Mouse (Mus musculus) c-Kit-positive CD71-positive TER-119-negative erythroid progenitor cells, embryonic 14.5 days (primary cell): ENCODE results near the gene Mysm1.
A peak's percentile ranks its signal among the peaks of the same experiment; 100 is the strongest.

Experiments
- DNase-seq: peaks from one replicate; pipeline ENCODE4 v3.0.0-alpha.2; 2013; ENCODE audit warnings: low read depth

The Mysm1 gene

DNA sequence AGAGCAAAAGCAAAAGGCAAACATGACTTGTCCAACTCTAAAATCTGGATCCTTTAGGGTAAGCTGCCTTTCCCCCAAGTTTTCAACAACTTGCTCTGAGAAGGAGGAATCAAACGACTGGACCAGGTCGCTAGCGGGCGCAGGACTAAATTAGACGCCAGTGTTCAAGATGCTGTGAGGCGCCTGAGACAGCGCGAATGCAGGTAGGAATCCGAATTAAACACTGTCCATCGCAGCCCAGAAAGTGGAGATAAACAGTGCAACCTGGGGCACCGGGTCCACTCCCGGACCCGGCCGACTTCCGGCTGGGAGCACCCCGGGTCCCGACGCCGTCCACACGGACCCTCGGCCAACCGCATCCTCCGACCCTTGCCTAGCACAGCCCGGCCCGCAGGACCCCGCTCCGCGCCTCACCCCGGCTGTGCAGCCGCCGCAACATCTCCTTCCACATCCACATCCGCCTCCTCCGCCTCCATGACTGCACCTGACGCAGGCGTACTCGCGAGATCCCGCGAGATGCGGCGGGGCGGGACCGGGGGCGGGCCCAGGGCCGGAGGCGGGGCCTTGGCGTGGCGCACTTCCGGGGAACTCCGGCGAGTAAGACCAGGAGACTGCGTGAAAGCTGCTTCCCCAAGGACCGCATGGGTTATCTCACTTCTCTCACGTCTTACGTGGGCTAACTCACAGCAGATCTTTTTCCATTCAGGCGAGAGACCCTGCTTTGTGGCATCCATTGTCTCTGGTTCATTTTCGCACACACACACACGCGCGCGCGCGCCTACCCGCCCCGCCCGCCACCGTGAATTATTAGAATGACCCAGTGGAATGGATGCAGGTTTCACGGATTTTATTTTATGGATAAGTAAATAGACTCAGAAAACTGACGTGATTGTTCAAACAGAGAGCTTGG lies at the start of gene Mysm1:
Mysm1 (minus strand) TSS at position 511 of the 910 bp plus-strand sequence.
- peak; percentile 81 for DNase-seq

DNA sequence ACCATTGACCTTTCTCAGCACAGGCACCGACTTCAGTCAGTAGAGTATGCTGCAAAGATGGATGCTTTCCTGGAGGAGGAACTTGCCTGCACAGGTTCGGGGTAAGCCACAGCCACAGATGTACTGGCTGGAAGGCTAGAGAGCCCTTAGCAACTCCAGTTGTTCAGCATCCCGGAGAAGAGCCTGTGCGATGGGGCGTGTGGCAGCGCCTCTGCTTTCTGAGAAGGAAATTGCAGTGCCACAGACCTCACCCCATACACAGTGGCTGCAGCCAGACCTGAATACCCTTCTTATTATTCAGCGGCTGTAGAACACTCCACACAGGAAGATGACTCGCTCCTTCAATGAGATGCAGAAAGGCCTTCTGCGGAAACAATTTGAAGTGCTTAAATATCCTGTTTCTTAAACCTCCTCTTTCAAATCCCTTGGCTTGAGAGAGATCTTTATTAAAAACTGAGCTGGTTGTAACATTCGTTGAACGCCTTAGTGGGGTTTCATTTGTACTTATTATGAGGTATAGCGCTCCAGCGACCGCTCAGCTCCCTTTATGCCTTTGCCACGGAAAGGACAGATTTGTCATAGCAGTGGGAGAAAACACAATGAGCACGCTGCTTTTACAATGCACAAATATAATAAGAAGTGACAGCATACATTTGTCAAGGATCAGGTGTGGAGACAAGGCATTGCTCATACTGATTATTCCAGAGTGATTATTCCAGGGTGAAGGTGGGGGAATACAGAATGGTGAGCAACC lies 47.1 kb upstream of the Mysm1 start:
- no peak for DNase-seq

- no peak for DNase-seq
Observed at GRCm38 (mm10) chr4:95023350-95023953, 44.6 kb upstream of the Mysm1 start.

- no peak for DNase-seq
Observed at GRCm38 (mm10) chr4:95021649-95022637, 43.0 kb upstream of the Mysm1 start.

DNA sequence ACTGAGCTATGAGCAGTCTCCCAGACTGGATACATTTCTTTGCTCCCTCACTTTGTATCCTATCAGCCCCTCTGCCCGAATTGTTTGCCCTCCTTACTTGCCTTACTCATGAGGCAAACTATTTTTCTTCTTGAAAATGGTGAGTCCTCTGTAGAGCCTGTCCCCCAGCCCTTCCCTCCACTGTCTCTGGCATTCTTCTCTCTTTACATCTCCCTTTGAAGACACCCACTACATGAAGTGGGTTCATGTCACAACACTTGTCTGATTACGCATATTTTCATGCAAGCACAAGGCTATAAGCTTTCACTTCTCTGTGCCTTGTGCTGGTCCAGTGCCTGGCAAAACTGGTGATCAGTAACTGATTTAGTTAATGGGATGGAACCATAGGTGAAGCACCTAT lies 41.3 kb upstream of the Mysm1 start:
- DNase-seq = no peak

DNA sequence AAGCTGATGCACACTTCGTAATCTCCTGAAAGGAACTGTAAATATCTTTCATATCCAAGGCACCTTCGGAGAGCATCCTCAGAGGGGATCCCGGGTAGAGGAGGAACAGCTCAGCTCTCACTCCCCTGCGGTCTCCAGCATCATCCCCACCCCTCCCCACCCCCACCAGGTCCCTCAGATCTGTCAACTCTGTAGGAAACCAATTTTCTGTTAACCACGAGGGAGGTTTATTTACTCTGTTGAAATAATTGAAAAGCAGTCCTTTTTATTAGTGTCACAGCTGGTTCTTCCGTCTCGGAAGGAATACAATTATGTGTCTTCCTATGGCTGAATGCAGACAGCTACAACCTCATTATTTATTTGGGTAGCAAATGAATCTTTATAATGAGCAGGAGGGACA lies 39.3 kb upstream of the Mysm1 start:
- no peak for DNase-seq

DNA sequence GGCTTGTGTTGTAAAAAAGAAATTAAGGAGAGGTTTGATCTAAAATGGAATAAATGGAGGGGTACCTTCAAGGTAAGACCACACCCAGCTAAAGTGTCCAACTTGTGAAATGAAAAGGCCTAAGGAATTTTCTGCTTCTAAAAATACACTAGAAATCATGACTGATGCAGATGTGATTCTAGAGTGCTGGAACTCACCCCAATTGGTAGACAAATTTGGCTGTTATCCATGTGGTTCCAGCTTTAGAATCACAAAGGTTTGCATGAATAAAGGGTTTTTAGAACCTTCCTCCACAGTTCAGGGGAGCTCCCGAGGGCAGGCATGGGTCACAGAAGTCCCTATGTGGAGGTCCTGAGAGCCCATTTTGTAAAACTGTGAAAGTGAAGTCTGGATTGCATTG lies 33.8 kb upstream of the Mysm1 start:
- no peak for DNase-seq

- no peak for DNase-seq
Observed at GRCm38 (mm10) chr4:95012256-95012655, 33.4 kb upstream of the Mysm1 start.

DNA sequence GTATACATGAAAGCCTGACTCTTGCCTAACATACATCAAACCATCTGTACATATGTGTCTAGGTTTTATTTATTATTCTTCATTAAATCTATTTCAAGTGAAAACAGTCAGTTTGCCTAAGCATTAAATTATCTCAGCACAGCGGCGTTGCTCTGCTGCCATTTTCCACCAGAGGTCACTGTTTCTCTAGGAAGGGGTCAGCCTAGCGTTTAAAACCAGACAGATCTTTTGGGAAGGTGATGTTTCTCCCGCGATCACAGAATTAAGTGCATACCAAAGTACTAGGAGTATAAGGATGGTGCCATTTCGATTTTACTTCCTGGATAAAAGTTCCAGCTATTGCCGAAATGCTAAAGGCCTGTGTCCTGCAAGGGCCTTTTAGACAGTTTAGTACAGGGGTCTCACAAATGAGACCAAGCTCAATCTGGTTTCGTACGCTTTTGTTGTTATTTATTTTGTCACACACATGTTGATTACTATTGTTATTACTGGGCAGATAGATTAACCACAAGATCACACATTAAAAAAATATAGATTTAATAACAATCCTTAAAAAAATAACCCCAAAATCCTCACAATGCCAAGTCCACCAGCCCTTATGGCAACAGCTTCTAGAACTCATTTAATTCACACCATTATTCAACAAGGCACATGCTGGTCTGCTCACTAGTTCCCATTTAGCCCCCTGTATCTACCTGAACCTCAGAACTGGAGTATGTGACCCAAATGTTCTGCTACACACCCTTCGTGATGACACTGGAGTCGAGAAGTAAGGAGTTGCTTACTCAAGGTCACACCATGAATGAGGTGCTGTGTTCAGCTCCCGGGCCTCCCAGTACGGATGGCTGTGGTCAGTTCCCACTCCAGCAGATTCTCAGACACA lies 29.5 kb upstream of the Mysm1 start:
- DNase-seq = peak; percentile 40

GRCm38 (mm10) chr4:95007759-95008158 lies 28.9 kb upstream of the Mysm1 start:
- DNase-seq = no peak

GRCm38 (mm10) chr4:95005251-95005830 lies 26.4 kb upstream of the Mysm1 start:
- no peak for DNase-seq

DNA sequence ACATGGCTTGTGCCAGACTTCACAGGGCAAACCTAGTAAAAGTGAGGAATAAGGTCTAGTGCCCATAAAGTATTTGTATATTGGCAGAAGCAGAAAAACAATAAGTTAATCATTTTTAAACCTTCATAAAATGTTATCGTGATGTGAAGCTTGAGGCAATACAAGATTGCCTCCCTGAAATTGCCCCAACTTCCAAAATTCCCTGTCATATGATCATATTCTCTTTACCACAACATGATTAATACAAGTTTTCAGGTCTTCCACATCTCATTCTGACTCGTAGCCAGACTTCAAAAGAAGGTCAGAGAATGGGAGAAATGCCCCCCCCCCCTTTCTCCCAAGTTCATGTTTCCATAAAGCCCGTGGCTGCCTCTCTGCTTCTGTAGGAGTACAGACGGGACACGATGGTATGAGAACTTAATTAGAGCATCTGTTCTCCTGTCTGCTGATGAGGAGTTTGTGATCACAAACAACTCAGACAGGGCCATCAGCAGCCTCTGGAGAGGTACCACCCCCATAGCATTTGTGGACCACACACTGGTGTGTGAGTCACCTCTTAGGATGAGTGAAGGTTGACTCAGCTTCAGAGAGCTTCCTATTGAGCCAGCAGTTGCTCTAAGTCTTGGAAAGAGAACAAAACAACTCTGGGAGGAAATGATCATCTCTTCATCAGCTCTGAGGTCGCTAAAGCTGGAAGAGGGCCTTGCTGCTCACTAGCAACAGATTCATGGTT lies 22.3 kb upstream of the Mysm1 start:
- no peak for DNase-seq

DNA sequence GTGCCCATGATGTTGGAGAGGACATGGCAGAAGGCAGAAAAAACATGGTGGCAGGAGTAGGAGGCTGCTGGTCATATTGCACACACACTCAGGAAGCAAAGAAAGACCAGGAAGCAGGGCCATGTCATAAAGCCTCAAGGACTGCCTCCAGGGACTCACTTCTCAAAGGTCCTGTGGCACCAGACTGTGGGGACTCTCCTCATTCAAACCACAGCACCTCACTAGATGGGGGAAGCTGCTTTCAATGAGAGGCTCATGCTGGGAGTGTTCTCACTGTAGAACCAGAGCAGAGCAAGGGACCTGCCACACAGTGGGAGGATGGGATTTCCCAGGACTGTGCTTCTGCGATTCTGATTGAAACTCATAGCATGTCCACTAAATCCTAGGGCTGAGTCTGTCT lies 21.2 kb upstream of the Mysm1 start:
- DNase-seq = no peak

DNA sequence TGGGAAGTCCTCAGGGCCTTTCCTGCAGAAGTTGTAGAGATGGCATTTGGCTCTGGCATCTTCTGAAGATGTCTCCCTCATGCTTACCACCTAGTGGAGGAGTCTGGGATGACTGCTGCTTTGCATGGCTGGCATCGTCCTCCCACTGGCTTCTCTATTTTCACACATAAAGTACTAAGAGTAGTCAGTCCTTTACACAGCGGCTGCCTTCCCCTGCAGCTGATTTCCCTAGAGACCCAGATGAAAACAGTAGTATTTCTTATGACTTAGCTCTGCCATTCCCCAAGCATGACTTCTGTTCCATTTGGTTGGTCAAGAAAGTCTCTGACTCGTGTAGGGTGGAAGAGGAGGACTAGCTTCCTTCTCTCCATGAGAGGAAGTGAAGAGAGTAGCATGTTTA lies 20.3 kb upstream of the Mysm1 start:
- DNase-seq = no peak

- DNase-seq = no peak
Observed at GRCm38 (mm10) chr4:94995862-94996261, 17.0 kb upstream of the Mysm1 start.

- no peak for DNase-seq
Observed at GRCm38 (mm10) chr4:94990204-94990603, 11.3 kb upstream of the Mysm1 start.

GRCm38 (mm10) chr4:94987725-94988124 lies 8.8 kb upstream of the Mysm1 start:
- no peak for DNase-seq

- no peak for DNase-seq
Observed at GRCm38 (mm10) chr4:94979500-94979915, 608 bp upstream of the Mysm1 start.

DNA sequence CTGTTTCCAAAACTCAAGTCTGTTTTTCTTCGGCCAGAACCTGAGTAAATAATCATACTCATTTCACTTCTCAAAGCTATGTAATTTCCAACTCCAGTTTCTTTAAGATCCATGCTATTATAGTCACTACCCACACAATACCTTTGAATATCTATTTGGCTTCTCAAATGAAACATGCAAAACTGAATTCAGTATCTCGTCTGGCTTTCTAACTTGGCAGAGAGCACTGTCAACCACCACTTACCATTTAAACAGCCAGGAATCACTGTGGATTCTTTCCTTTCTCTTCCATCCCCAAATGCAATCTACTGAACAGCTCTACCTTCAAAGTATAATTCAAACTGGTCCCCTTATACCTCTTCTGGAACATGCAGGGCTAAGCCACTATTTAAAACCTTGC lies 5.6 kb downstream of the Mysm1 start:
- no peak for DNase-seq
